Mouse (Mus musculus) neural tube, embryonic 10.5 days (tissue): ENCODE results near the gene Smo.

Source experiments
- DNase-seq: peaks from one replicate; pipeline ENCODE4 v3.0.0-alpha.2; 2017; ENCODE audit warnings: low spot score; ENCODE audit errors: extremely low spot score

Gene Smo

GRCm38 (mm10) chr6:29735336-29735688, at the start of gene Smo:
TSS of gene Smo (plus strand) at chr6:29735503.
- no peak for DNase-seq

DNA sequence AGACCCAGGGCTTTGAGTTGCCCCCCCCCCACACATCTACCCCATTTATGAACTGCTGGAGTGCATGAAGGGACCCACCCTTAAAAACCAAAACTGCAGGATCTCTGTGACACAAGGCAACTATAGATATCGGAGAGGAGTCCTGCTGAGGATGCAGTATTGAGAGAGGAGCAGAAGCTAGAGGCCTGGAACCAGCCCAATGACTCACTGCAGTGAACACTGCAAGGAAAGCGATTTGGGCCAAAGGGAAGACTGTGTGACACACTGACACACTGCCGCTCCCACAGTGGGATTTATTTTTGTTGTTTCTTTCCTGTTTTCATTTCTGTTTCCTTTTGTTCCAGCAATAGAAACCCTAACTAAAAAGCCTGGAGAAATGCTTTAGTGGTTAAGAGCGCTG, 49.4 kb upstream of the Smo start:
- DNase-seq, result no peak

DNA sequence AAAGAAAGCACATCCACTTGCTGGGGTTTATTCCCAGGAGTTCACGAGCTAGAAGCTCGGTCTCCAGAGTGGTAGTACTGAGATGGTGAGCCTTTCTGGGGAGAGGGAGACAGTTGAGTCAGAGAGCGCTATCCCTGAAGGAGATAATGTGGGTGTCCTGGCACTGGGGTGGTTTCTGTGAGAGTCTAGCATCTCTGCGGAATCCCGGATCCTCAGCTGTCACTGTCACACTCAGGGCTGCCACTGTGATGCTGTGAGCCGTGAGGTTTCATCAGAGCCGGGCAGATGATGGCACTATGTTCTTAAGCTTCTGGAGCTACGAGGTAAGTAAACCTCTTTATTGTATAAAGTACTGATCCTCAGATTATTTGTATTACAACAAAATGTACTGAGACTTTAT, 45.8 kb upstream of the Smo start:
- DNase-seq, result no peak

GRCm38 (mm10) chr6:29693953-29694352, 41.4 kb upstream of the Smo start, which contains the start of gene Tspan33:
TSS of gene Tspan33 (plus strand) at chr6:29694222.
- peak; percentile 89 for DNase-seq

DNA sequence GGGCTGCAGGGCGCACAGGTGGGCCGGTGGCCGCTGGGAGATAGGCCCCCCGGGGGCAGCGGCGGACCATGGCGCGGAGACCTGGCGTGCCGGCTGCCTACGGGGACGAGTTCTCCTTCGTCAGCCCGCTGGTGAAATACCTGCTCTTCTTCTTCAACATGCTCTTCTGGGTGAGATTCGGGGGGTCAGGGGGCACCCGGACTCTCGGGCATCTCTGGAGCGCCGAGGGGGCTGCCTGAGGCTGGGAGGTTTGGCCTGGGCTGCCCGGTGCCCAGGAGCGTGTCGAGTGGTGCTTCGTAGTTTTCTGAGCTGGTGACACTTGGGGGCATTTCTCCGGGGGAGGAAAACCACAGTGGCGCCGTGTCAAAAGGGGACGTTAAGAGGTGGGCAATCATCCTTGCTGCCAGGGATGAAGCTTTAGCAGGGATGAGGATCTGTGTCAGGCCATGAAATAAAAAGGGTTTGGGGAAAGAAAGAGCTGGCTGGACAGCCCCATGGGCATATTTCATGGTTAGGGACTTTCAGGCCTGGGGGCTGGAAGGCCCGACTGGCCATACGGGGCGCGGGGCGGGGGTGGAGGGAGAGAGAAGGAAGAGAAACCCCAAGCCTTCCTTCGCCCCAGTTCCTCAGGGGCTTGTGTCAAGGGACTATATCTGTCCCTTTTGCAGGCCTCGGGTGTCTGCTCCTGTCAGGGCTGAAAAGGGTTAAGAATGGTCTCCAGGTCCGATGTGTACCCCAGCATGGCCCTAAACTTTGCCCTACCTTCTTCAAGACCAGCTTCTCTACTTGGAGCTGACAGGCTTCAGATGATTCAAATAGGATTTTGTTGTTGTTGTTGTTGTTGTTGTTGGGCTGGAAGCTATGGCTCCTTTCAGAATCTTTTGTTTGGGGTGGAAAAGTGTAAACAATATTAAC, 40.7 kb upstream of the Smo start:
- no peak for DNase-seq

DNA sequence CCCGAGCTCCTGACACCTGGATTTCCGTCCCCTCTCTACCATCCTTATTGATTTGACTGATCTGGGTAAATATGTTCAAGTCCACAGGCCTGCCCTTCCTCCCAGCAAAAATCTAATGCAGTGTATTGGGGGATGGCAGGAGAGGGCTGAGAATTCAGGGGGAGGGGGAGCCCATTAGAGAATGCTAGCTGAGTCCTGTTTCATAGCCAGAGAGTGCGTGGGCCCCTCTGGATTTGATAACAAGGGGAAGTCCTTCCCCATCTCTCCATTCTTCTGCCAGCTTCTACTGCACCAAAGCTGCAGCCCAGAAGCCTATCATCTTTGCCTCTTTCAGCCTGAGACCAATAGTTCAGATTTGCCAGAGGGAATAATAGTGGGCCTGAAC, 40.0 kb upstream of the Smo start:
- DNase-seq, result no peak

GRCm38 (mm10) chr6:29695975-29696374, 39.3 kb upstream of the Smo start:
- DNase-seq, result no peak

GRCm38 (mm10) chr6:29697139-29697538, 38.2 kb upstream of the Smo start:
- no peak for DNase-seq

- DNase-seq, result no peak
Observed at GRCm38 (mm10) chr6:29697548-29697947, 37.8 kb upstream of the Smo start.

DNA sequence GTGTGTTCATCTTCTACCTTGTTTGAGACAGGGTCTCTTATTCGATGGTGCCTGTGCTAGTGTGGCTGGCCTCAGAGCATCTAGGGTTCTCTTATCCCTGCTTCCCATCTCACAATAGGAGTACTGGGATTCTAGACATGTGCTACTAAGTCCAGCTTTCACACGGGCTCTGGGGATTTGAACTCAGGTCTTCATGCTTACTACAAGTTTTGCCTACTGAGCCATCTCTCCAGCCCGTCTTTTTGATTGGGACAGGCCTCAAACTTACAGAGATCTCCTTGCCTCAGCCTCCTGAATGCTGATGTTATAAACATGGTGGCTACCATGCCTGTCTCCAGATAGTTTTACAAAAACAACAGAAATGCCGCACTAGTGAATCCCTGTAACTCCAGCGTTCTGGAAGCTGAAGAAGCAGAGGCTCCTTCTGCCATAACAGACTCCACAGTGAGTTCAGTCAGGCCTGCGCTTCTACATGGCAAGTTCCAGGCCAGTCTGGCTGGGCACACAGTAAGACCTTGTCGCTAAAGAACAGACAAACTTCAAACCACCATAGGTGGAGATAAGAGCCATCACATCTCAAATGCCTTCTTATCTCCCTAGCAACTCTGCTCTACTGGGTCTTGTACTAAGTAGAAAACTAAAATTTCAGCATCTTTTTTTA, 36.1 kb upstream of the Smo start:
- no peak for DNase-seq

GRCm38 (mm10) chr6:29701051-29701450, 34.3 kb upstream of the Smo start:
- no peak for DNase-seq

DNA sequence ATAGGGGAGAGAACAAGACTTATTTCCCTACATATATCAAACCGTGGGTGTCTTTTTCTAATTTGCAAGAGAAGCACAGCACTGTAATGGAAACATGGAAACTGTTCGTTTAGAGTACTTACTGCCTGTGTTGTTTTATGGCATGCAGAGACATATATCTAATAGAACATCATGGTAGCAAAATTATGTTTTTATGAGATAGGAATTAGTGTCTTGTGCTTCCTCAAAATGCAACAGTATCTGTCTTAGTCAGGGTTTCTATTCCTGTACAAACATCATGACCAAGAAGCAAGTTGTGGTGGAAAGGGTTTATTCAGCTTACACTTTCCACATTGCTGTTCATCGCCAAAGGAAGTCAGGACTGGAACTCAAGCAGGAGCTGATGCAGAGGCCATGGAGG, 33.2 kb upstream of the Smo start:
- no peak for DNase-seq

DNA sequence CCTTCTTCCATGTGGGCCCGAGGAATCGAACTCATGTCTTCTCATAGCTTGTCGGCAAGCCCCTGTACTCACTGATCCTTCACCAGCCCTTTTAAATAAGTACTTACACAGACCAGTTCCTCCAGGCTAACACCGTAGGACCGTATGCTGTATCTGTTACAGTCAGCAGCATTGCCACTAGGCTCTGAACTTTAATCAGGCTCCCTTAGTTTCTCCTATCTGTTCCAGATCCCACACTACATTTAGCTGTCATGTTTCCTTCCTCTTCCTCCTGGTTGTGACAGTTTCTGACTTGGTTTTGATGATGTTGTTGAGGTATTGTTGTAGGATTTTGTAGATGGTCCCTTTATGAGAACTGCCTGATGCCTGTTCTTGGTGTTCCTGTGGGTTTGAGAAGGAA, 31.2 kb upstream of the Smo start:
- DNase-seq, result no peak

- no peak for DNase-seq
Observed at GRCm38 (mm10) chr6:29707902-29708301, 27.4 kb upstream of the Smo start.

GRCm38 (mm10) chr6:29711318-29711717, 24.0 kb upstream of the Smo start:
- no peak for DNase-seq

DNA sequence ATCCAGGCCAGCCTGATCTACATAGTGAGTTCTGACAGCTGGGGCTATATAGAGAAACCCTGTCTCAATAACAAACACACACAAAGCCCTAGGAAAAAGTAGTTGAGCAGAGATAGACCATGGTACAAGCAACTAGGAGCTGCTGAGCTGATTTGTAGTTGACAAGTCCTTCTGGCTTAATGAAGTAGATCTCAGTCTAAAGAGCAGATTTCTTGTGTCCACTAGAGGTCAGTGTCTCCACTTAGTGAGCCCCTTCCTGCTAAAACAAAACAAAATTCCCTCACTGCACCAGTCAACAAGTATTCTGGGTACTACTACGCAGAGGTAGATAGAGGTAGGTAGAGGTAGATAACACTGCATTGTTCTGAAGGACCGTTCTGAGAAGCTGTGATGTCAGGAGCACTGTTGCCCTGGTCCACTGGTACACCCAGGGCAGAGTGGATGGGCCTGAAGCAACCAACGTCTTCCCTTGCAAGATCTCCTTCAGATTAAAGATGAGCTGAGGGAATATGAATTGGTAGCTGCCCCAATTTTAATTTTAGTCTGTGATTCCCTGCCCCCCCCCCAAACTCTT, 23.2 kb upstream of the Smo start:
- DNase-seq, result no peak

- no peak for DNase-seq
Observed at GRCm38 (mm10) chr6:29716624-29717365, 18.5 kb upstream of the Smo start.

DNA sequence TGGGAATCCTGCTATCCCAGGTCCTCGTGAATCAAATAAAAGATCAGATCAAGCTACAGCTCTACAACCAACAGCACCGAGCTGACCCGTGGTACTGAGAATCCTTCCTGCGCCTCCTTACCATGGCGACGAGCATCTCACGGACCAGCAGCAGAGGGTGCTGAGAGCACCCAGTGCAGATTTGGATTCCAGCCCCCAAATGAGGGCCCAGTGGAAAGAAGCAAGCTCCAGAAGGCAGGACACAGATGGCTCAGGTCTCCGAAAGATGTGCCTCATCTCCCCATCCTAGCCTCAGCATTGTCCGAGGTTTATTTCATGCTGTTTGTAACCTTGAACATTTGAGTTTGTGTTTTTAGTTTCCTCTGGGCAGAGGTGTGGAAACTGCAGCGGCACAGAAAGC, 17.8 kb upstream of the Smo start:
- DNase-seq, result no peak

DNA sequence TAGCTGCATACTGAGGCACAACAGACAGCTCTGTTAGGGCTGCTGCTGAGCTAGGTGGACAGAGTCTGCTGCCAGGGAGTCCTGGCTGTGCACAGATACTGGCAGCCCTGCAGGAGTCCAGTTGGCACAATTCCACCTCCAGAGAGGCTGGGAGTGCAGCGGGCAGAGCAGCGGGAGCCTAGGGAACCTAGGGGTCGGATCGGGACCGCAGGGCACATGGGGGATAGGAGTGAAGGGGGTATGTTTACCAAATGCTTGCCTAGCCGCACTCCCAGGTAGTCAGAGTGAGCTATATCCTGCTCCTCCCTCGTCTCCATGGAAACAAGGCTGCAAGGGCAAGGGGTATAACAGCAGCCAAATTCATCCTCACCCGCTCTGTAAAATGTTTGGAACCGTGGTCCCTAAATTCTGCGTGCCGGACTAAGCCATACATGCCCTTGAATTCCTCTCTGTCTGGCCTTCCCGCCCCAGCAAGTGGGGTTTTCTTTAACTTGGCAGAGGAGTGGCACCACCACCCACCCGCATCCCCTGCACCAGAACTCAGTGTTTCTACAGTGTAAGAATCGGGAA, 17.3 kb upstream of the Smo start:
- DNase-seq, result no peak

DNA sequence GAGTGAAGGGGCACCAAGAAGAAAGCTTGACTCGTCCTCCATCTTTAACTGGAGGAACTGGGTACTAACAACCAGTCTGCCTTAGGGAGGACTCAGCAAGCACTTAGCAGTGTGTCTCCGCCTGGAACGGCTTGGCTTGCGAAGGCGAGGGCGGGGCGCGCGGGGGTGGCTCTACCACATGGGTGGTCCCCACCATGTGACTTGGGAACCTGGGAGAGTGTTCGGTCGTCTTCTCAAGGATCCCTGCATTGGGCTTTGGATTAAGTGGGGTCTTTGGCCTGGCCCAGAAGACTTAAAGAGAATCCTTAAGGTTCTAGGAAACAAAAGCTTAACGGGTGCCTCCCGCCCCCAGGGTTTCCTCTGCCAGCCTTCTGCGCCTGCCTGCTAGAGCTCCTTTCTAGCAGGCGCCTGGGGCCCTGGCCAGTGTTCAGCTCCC, 16.4 kb upstream of the Smo start:
- DNase-seq, result peak; percentile 70

GRCm38 (mm10) chr6:29721890-29722289, 13.4 kb upstream of the Smo start:
- DNase-seq, result no peak
